Mouse (Mus musculus) limb, embryonic 14.5 days (tissue): ENCODE measurements at regions not wholly inside any gene's neighbourhood (a gene's known extent, or its start where the extent isn't known, plus 50 kb on each side); places are given as distances from the start of the nearest gene placed in this dataset.
"Not testable (repeated sequence)": the region's sequence is repeated elsewhere in the genome, so short reads cannot be mapped to it uniquely, and the experiment has no call there.

ENCODE experiments used
- ATAC-seq: fragments of 200-750 bp; cut with Nextera tagmentation; 2 replicates; pipeline ENCODE4 v1.8.0; 2017; ENCODE audit warnings: low read depth, moderate number of reproducible peaks, moderate TSS enrichment; ENCODE audit not compliant: low FRiP score
- DNase-seq: peaks from one replicate; pipeline ENCODE4 v3.0.0-alpha.2; 2015; ENCODE audit warnings: low spot score
- H3K27ac ChIP-seq: fragments of 300-500 bp; sonication (generic); replicated peaks from 2 replicates; pipeline ENCODE4 v1.5.1; 2014; ENCODE audit warnings: low read depth, mild to moderate bottlenecking, low read length, moderate library complexity, mixed read lengths
- H3K27me3 ChIP-seq: fragments of 300-500 bp; sonication (generic); 2 replicates; pipeline ENCODE4 v1.6.1; 2014; ENCODE audit warnings: low read length, mixed read lengths; ENCODE audit not compliant: control insufficient read depth, insufficient read depth
- H3K36me3 ChIP-seq: fragments of 300-500 bp; sonication (generic); 2 replicates; pipeline ENCODE4 v1.6.1; 2014; ENCODE audit warnings: mild to moderate bottlenecking, low read length, moderate library complexity, mixed read lengths; ENCODE audit not compliant: control insufficient read depth, insufficient read depth
- H3K4me1 ChIP-seq: fragments of 300-500 bp; sonication (generic); 2 replicates; pipeline ENCODE4 v1.6.1; 2014; ENCODE audit warnings: antibody characterized with exemption, low read length, mixed read lengths; ENCODE audit not compliant: control insufficient read depth, insufficient read depth
- H3K4me2 ChIP-seq: fragments of 300-500 bp; sonication (generic); replicated peaks from 2 replicates; pipeline ENCODE4 v1.6.1; 2014; ENCODE audit warnings: low read depth, mild to moderate bottlenecking, low read length, moderate library complexity; ENCODE audit not compliant: severe bottlenecking
- H3K4me3 ChIP-seq: fragments of 300-500 bp; sonication (generic); replicated peaks from 2 replicates; pipeline ENCODE4 v1.5.1; 2014; ENCODE audit warnings: low read length
- H3K9ac ChIP-seq: fragments of 300-500 bp; sonication (generic); 2 replicates; pipeline ENCODE4 v1.6.1; 2014; ENCODE audit warnings: mild to moderate bottlenecking, low read depth, low read length, moderate library complexity; ENCODE audit not compliant: severe bottlenecking
- H3K9me3 ChIP-seq: fragments of 300-500 bp; sonication (generic); 2 replicates; pipeline ENCODE4 v1.6.1; 2016; ENCODE audit warnings: low read length; ENCODE audit not compliant: control insufficient read depth
- POLR2A ChIP-seq: fragments of 200-500 bp; IDR thresholded peaks from 2 replicates; pipeline ENCODE4 v1.8.0; 2012; ENCODE audit warnings: inconsistent platforms, mild to moderate bottlenecking, moderate library complexity, borderline replicate concordance; ENCODE audit not compliant: insufficient read depth, insufficient read length; ENCODE audit errors: extremely low read depth
- WGBS: fragments of 180-500 bp; shearing (Covaris S2); extraction: QIAGEN DNeasy Blood & Tissue Kit; methylation state at CpG from one replicate; pipeline ENCODE4 v1.1.7; 2014; 5-methylcytosine and 5-hydroxymethylcytosine counted together

GRCm38 (mm10) chrX:154717526-154717925, 138.4 kb upstream of the Samt2 start:
- not testable (repeated sequence) for H3K27ac ChIP-seq, H3K9ac ChIP-seq, DNase-seq, ATAC-seq, H3K4me3 ChIP-seq, H3K36me3 ChIP-seq, H3K4me2 ChIP-seq, H3K27me3 ChIP-seq, H3K4me1 ChIP-seq, H3K9me3 ChIP-seq
- WGBS: 76% methylated on average over 10 of the region's 10 CpGs

- Histone ChIP-seq H3K27me3 (no peaks in the 10 kb centered on the region), H3K4me3 (no peak overlapping the region), H3K4me2 (0 out of 2 replicates have a peak overlapping the region, but pooled peaks have one; percentile 7), H3K27ac (no peak overlapping the region), H3K4me1 (no peaks in the 10 kb centered on the region), H3K9ac (no peak overlapping the region), H3K9me3 (no peaks in the 10 kb centered on the region), H3K36me3 (no peaks in the 10 kb centered on the region)
- 66% methylated on average over 16 of the region's 27 CpGs for WGBS
- no peak for ATAC-seq
- no peak for DNase-seq
- TF ChIP-seq POLR2A: no peak
Observed at GRCm38 (mm10) chrX:154713641-154714255, 134.6 kb upstream of the Samt2 start.

GRCm38 (mm10) chrX:154712576-154712975, 133.4 kb upstream of the Samt2 start:
- H3K4me3 ChIP-seq, H3K36me3 ChIP-seq, H3K27ac ChIP-seq, H3K9ac ChIP-seq, DNase-seq, H3K9me3 ChIP-seq, H3K4me1 ChIP-seq, H3K27me3 ChIP-seq, ATAC-seq, H3K4me2 ChIP-seq: not testable (repeated sequence)
- WGBS: 96% methylated on average over 8 of the region's 8 CpGs

GRCm38 (mm10) chrX:154670529-154670928, 91.4 kb upstream of the Samt2 start:
- not testable (repeated sequence) for H3K27ac ChIP-seq, H3K9ac ChIP-seq, H3K36me3 ChIP-seq, H3K4me1 ChIP-seq, ATAC-seq, H3K4me2 ChIP-seq, H3K9me3 ChIP-seq, H3K27me3 ChIP-seq, H3K4me3 ChIP-seq, DNase-seq
- WGBS: 88% methylated on average over 1 of the region's 2 CpGs
